Mouse (Mus musculus) cerebellum, adult (tissue): ENCODE data around the gene Tle1.
A peak's percentile ranks its signal among the peaks of the same experiment; 100 is the strongest.

Source experiments
- ATAC-seq: cut with Nextera tagmentation; 2 replicates; pipeline ENCODE4 v1.9.2; 2017; ENCODE audit warnings: mild to moderate bottlenecking, moderate library complexity, mixed read lengths; ENCODE audit not compliant: insufficient number of reproducible peaks, low FRiP score, low TSS enrichment

Tle1 gene

DNA sequence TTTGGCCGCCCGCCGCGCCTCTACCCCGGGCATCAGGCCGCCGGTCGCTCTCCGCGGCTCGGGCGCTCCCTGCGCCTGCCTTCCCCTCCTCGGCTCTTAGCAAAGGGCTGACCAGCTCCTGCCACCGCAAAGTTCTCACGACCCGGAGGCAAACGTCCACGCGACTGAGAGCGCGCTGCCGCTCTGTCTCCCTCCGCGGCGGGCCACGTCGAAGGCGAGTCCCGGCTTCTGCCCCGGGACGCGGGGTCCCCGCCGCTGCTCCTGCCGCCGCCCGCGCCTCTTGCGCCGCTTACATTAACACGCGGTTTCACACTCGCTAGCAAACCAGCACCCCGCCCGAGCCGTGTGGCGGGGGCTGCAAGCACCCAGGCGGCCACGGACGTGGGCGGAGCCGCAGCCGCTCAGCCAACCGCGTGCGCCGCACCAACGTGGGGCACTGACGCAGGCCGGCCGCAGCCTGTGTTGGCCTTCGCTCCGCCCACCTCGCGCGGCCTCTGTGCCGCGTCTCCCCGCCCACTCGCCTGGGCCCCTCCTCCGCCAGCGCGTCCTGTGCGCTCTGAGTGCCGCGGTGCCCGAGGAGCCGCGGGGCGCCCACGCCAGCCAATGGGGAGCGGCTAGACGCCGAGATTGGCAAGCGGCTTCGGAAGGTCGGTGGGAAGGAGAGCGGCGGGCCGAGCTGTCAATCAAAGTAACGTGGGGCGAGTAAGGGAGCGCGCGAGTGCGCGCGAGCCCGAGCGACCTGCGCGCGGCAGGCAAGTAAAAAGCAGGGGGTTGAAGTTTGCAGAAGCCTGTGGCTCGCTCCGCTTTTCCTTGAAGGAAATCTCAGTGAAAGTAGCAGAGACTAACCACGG lies at the start of gene Tle1:
Tle1 (minus strand) TSS at position 361 of the 851 bp plus-strand sequence.
- ATAC-seq, result peak; percentile 88

DNA sequence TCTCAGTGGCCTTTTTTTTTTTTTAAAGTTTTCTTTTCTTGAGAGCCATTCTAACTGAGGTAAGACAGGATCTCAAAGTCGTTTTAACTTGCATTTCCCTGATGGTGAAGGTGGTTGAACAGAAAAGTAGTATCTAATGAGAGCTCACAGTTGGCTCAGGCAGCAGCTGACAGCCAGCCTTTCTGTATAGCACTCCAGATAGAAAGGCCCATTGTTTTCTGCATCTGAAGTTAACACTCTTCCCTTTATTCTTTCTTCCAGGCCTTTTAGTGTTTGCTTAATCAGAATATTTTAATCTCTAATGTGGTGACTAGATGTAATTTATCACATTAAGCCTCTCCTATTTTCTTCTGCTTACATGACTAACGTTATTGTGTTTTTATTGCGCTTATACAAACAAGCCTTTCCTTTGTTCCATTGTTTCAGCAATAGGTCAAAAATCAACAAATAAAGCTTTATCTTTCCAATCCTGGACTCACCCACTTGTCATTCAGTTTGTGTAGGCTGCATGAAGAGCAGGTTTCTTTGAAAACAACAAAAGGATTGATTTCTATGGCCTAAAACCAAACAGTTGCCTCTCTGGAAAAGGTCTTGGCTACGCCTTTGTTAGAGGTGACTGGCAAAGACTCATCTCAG lies 33.0 kb upstream of the Tle1 start:
- ATAC-seq, result no peak

GRCm38 (mm10) chr4:72232206-72232605 lies 31.5 kb upstream of the Tle1 start:
- no peak for ATAC-seq

- ATAC-seq, result no peak
Observed at GRCm38 (mm10) chr4:72230832-72231231, 30.1 kb upstream of the Tle1 start.

- no peak for ATAC-seq
Observed at GRCm38 (mm10) chr4:72221629-72222028, 20.9 kb upstream of the Tle1 start.

- ATAC-seq, result no peak
Observed at GRCm38 (mm10) chr4:72204420-72205045, 3.8 kb upstream of the Tle1 start.

DNA sequence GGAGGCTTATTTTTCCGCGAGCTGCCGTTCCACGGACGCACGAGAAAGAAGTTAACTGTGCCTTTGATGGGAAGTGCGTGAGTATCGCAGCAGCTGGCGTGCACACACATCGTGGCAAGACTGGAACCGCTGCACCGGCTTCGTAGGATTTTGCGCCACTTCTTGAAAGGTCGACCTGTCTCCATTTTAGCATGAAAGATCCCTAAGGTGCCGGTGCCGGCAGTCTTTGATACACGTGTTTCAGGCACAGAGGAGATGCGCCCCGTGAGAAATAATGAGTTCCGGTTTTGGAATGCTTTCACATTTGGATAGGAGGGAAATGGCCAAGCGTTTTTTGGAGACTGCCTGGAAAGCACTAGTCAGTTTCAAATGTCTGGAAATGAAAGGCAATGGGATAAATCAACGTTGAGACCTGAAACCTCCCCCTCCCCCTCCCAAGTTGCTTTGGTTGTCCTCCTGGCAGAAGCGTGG lies 837 bp upstream of the Tle1 start:
- peak; percentile 0; the same call in 1 of the 2 replicates for ATAC-seq

- ATAC-seq, result peak; percentile 20
Observed at GRCm38 (mm10) chr4:72199571-72200558, 854 bp downstream of the Tle1 start.

- peak; percentile 34; the same call in 1 of the 2 replicates for ATAC-seq
Observed at GRCm38 (mm10) chr4:72198877-72199411, 1.8 kb downstream of the Tle1 start.

DNA sequence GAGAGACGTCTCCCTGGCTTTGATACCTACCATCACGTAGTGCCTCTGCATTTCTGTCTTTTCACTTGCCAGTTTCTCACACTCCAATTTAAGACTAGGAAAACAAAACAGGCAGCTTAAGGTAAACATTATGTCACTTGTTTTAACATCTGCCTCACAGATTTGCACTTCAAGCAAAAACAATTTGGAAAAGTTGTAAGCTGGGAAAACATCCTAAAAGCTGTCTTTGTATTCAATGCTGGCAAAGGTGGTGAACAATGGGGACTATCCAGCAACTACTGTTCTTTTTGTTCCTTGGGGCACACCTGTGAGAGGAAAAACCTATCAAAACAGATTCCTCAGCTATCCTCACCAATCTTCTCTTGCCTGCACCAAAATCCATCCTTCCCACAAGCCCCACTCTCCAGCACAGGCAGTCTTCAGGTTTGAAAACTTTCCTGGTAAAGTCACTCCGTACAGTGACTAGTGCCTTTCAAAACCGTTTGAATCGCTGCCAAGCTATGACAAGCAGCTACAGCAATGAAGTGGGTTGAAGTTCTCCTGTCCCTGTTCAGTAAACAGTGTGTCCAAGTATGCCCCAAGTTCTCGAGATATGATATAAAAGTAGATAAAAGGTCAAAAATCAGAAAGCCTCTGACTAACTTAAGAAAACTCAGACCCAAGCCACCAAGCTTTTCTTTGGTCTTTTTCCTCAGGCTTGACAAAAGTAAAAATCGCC lies 2.7 kb downstream of the Tle1 start:
- ATAC-seq, result no peak

GRCm38 (mm10) chr4:72195116-72195835 lies 5.4 kb downstream of the Tle1 start:
- ATAC-seq, result no peak

DNA sequence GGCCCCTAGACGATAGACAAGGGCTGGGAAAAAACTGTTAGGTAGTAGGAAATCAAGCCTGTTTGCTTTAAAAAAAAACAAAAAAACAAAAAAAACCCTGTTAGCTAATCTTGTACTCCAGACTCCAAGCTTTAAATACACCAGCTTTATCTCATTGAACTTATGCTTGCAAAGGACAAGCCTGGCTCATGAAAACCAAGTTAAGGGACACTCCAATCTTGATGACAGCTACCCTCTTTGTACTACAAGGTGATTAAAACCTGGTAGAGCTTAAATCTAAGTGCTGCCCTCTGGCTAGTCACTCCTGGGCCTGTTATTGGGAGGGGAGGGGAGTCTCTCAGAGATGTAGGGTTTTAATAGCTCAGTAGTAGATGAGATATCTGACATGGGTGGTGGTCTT lies 7.4 kb downstream of the Tle1 start:
- ATAC-seq, result no peak

- ATAC-seq, result no peak
Observed at GRCm38 (mm10) chr4:72184476-72184875, 16.2 kb downstream of the Tle1 start.

DNA sequence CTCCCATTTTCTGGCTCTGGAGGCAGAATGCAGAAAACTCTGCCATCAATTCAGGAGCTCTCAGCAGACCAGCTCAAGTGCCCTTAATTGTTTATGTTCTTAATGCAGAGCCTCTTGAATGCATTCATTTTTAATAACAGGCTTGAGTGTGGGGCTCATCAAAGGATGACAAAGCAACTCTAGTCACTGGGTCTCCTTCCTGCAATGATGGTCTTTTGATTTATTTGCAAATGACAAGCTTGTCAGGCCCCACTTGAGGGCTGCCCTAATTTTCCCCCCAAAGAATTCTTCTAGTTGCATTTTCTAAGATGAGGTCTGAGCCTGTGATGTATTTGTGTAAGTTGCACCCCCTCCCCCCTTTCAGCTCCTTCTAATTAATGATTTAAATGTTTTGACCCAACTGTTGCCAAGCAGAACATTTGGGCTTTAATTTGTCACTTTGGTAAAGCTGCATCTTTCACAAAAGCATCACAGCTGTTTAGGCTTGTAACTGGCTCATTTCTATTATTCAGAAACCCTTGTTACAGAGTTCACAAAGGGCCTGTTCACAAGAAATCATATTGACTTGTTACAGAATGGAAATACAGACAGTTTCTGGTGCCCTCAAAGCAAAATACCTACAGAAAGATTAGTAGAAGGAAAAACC lies 18.3 kb downstream of the Tle1 start:
- ATAC-seq, result no peak

DNA sequence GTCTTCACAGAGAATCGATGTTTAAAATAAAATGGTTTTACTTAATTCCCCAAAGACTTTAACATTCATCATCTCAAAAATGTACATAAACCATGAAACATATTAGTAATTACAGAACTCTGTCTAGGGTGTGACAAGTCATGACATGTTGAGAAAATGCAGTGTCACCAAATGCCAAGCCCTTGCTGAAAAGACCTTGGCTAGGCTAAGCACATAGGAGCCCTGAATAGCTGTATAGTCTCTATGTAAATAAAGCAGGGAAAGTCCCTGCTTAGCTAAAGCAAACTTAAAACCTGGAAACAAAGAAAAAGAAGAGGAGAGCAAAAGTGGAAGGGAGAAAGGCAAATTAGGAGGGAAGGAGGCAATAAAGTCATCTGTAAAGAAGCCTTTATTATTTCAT lies 24.8 kb downstream of the Tle1 start:
- no peak for ATAC-seq

DNA sequence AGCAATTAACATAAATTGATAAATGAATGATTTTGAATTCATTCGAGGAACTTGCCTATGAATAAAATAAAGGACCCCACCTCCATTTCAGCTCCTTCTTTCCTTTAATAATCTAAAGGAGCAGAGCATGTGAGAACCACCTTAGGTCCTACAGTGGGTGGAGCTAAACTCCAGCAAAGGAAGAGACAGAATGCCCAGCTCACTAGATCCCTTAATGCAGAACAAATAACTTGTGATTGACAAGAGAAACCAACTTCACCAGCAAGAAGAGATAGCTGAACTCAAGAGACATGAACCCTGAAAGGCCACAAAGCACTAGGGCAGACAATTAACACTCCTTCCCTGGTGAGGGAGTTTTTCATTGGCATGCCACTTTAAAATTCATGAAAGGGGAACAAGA lies 32.5 kb downstream of the Tle1 start:
- ATAC-seq, result no peak

DNA sequence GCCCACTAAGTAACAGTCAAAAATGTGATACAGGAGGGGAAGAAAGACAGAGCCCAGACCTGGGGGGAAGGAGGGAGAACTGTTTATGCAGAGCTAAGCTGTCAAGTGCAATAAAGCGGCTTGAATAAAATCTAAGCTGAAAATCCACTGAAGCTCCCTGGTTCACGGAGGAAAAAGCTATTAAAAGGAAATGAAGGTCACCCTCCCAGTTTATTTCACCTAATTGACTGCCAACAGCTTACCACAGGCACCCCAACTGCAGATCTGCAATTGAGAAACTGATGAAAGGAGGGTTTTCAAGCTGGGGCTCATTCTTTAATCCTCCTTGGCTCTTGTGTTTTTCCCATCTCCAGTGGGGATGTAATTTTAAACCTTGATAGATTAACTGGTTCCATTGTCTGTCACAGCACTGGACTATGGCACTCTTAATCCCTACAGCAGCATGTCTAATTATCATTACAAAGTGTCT lies 32.9 kb downstream of the Tle1 start:
- ATAC-seq, result no peak

DNA sequence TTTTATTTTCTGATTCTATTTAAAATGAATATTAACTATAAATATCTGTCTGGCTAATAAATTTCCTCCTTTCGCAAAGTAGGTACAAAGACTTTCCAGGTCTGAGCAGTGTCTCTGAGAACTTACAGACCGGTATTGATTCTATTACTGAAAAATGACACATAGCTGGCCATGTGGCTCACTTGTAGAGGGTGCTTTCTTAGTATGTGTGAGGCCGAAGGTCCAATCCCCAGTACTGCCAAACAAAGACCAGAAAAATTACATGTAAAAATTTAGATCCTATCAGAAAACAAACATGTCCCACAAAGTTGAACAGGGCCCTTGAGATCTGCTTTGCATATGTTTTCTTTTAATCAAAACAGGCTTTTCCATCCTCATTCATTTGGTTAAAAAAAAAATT lies 33.5 kb downstream of the Tle1 start:
- ATAC-seq, result no peak
